8 mouse cellular contexts compared by ENCODE assay signal in genomic region chr3:90220531-90220951, GRCm38 (mm10). TPM values are rescaled to one million over a fixed set of nuclear protein-coding genes. Genes with fewer than 3 reads are reported as not detected.
DNase-seq lines count a peak whose midpoint lies in the region; ATAC-seq lines count a peak whose summit lies in the region.

No protein-coding gene starts in this region.

- peaks cover 2% of the 10 kb centered on the region for H3K36me3 ChIP-seq in hindbrain, embryonic 13.5 days
- H3K36me3 ChIP-seq in megakaryocyte, embryonic 14.5 days (replicated peaks; ENCODE audit: low read length), result peaks cover 29% of the 10 kb centered on the region

- peak; percentile 81 for DNase-seq in adrenal gland, adult 8-10 months
- DNase-seq in gastrocnemius, adult 18-20 months (ENCODE audit: low spot score), result peak; percentile 86
- peak; percentile 13 to 29 for DNase-seq in left cerebral cortex, postnatal 36 days (ENCODE audit: low spot score in 2 of 2)
- DNase-seq in skeletal muscle tissue, adult 2 months (ENCODE audit: low read depth, low spot score), result peak; percentile 47

- H3K27ac ChIP-seq in hindbrain, embryonic 13.5 days, result peak overlapping the region; percentile 41; the same call in 1 of the 2 replicates

- intact Hi-C loops in left cerebral cortex, postnatal 36 days (cut with DNase I), result loop anchor here (5.0 kb wide), 1 partner anchor 152 kb away; no protein-coding TSS in a partner anchor

- no peaks in the 10 kb centered on the region for H3K27me3 ChIP-seq in hindbrain, embryonic 13.5 days
- no peaks in the 10 kb centered on the region for H3K27me3 ChIP-seq in megakaryocyte, embryonic 14.5 days (replicated peaks)

- H3K4me1 ChIP-seq in hindbrain, embryonic 13.5 days (replicated peaks), result peaks cover 22% of the 10 kb centered on the region
- peaks cover 62% of the 10 kb centered on the region for H3K4me1 ChIP-seq in megakaryocyte, embryonic 14.5 days

- H3K9ac ChIP-seq in hindbrain, embryonic 13.5 days, result peak overlapping the region; percentile 65

- WGBS in hindbrain, embryonic 13.5 days, result 1% methylated on average over 17 of the region's 20 CpGs

- peak overlapping the region; percentile 38 for H3K4me3 ChIP-seq in hindbrain, embryonic 13.5 days
- peak overlapping the region; percentile 93 for H3K4me3 ChIP-seq in megakaryocyte, embryonic 14.5 days (replicated peaks)

- H3K9me3 ChIP-seq in hindbrain, embryonic 13.5 days, result no peaks in the 10 kb centered on the region
- H3K9me3 ChIP-seq in megakaryocyte, embryonic 14.5 days, result no peaks in the 10 kb centered on the region

- peak; percentile 60 for ATAC-seq in common myeloid progenitor, adult 5-6 weeks (replicated peaks; ENCODE audit: low read depth, poor library complexity, severe bottlenecking)
- ATAC-seq in hindbrain, embryonic 13.5 days (ENCODE audit: low FRiP score), result peak; percentile 72
- no peak for ATAC-seq in monocyte, adult 5-6 weeks (replicated peaks; ENCODE audit: insufficient number of reproducible peaks, low FRiP score, low TSS enrichment, poor library complexity, severe bottlenecking)

- H3K4me2 ChIP-seq in hindbrain, embryonic 13.5 days, result peak overlapping the region; percentile 82

RNA-seq across cellular contexts. Expression of gene Rab13, which starts 7.0 kb away (rescaled TPM):
- total RNA-seq in adrenal gland, adult 8-10 months (2022), result 10 to 100 TPM; 28.8 to 42.4 (median 34.9) TPM
- 0.23 and 1.4 TPM in 2 replicates for total RNA-seq in common myeloid progenitor, adult 5-6 weeks (2017)
- total RNA-seq in gastrocnemius, adult 18-20 months (2021), result 1 to 10 TPM; 6.1 to 9.6 TPM
- 28.9 and 29.8 TPM in 2 replicates for polyA plus RNA-seq in hindbrain, embryonic 13.5 days (2015; fragmentation: Nextera tagmentation; extraction: Ambion mirVana)
- 1 to 10 TPM; 5.7 to 6.5 TPM for total RNA-seq in left cerebral cortex, postnatal 36 days (2021)
- 7.1 and 45.9 TPM in 2 replicates for polyA plus RNA-seq in megakaryocyte, embryonic 14.5 days (2012; ENCODE audit: insufficient read depth, low replicate concordance)
- not detected in 3 replicates for total RNA-seq in monocyte, adult 5-6 weeks (2017)

RNA-seq across cellular contexts. Expression of gene Rps27, which starts 7.1 kb away (rescaled TPM):
- 1,000 to 10,000 TPM; 1,658 to 2,346 (median 2,053) TPM for total RNA-seq in adrenal gland, adult 8-10 months (2022)
- total RNA-seq in common myeloid progenitor, adult 5-6 weeks (2017), result 4,490 and 5,667 TPM in 2 replicates
- total RNA-seq in gastrocnemius, adult 18-20 months (2021), result 1,000 to 10,000 TPM; 1,075 to 1,237 TPM
- polyA plus RNA-seq in hindbrain, embryonic 13.5 days (2015; fragmentation: Nextera tagmentation; extraction: Ambion mirVana), result 1,053 and 1,153 TPM in 2 replicates
- total RNA-seq in left cerebral cortex, postnatal 36 days (2021), result 100 to 1,000 TPM; 834 to 845 TPM
- polyA plus RNA-seq in megakaryocyte, embryonic 14.5 days (2012; ENCODE audit: insufficient read depth, low replicate concordance), result 120 and 279 TPM in 2 replicates
- total RNA-seq in monocyte, adult 5-6 weeks (2017), result 4,989 to 6,509 TPM (median 5,955 TPM) in 3 replicates

RNA-seq across cellular contexts. Expression of gene Jtb, which starts 10.9 kb away (rescaled TPM):
- 10 to 100 TPM; 64.2 to 76.1 (median 70.4) TPM for total RNA-seq in adrenal gland, adult 8-10 months (2022)
- 51.4 and 52.9 TPM in 2 replicates for total RNA-seq in common myeloid progenitor, adult 5-6 weeks (2017)
- 10 to 100 TPM; 73.7 to 75.0 TPM for total RNA-seq in gastrocnemius, adult 18-20 months (2021)
- polyA plus RNA-seq in hindbrain, embryonic 13.5 days (2015; fragmentation: Nextera tagmentation; extraction: Ambion mirVana), result 87.8 and 96.1 TPM in 2 replicates
- 10 to 100 TPM; 45.0 to 45.3 TPM for total RNA-seq in left cerebral cortex, postnatal 36 days (2021)
- 132 and 150 TPM in 2 replicates for polyA plus RNA-seq in megakaryocyte, embryonic 14.5 days (2012; ENCODE audit: insufficient read depth, low replicate concordance)
- 64.6 to 97.8 TPM (median 65.2 TPM) in 3 replicates for total RNA-seq in monocyte, adult 5-6 weeks (2017)

RNA-seq across cellular contexts. Expression of gene Creb3l4, which starts 22.8 kb away (rescaled TPM):
- 1 to 10 TPM in 1 of 4 experiments, under 1 TPM in 3; 0.35 to 1.3 (median 0.63) TPM for total RNA-seq in adrenal gland, adult 8-10 months (2022)
- total RNA-seq in common myeloid progenitor, adult 5-6 weeks (2017), result not detected in 2 replicates
- total RNA-seq in gastrocnemius, adult 18-20 months (2021), result not detected
- 3.0 TPM in 2 replicates for polyA plus RNA-seq in hindbrain, embryonic 13.5 days (2015; fragmentation: Nextera tagmentation; extraction: Ambion mirVana)
- not detected for total RNA-seq in left cerebral cortex, postnatal 36 days (2021)
- polyA plus RNA-seq in megakaryocyte, embryonic 14.5 days (2012; ENCODE audit: insufficient read depth, low replicate concordance), result 0.07 TPM in 1 of 2 replicates, not detected in the other
- 0.49 to 1.1 TPM in 2 of 3 replicates, not detected in the other for total RNA-seq in monocyte, adult 5-6 weeks (2017)

RNA-seq across cellular contexts. Expression of gene Slc39a1, which starts 27.4 kb away (rescaled TPM):
- 100 to 1,000 TPM; 129 to 172 (median 151) TPM for total RNA-seq in adrenal gland, adult 8-10 months (2022)
- total RNA-seq in common myeloid progenitor, adult 5-6 weeks (2017), result 35.0 and 42.1 TPM in 2 replicates
- total RNA-seq in gastrocnemius, adult 18-20 months (2021), result 10 to 100 TPM; 38.9 to 40.7 TPM
- polyA plus RNA-seq in hindbrain, embryonic 13.5 days (2015; fragmentation: Nextera tagmentation; extraction: Ambion mirVana), result 52.7 and 54.9 TPM in 2 replicates
- total RNA-seq in left cerebral cortex, postnatal 36 days (2021), result 10 to 100 TPM; 45.8 to 51.9 TPM
- 14.4 and 22.8 TPM in 2 replicates for polyA plus RNA-seq in megakaryocyte, embryonic 14.5 days (2012; ENCODE audit: insufficient read depth, low replicate concordance)
- total RNA-seq in monocyte, adult 5-6 weeks (2017), result 32.3 to 49.4 TPM (median 46.6 TPM) in 3 replicates

Comparison
In these comparisons a context has a peak if more than half of its experiments do, and no peak if none do; other contexts are left out.
1. DNase-seq: peak in every context shown above with its lines; median percentile 86 in gastrocnemius, adult 18-20 months; 81 in adrenal gland, adult 8-10 months; 47 in skeletal muscle tissue, adult 2 months; 21 in left cerebral cortex, postnatal 36 days.